Mouse (Mus musculus) spleen, embryonic (tissue): ENCODE data around the gene Cib1.

Experiments used
- CTCF ChIA-PET: fragments of 350-600 bp; sonication (Branson Sonifier 250); formaldehyde crosslinking; loops from one replicate; lab custom pipeline; 2022; lab: Charles Lee

Gene Cib1

DNA sequence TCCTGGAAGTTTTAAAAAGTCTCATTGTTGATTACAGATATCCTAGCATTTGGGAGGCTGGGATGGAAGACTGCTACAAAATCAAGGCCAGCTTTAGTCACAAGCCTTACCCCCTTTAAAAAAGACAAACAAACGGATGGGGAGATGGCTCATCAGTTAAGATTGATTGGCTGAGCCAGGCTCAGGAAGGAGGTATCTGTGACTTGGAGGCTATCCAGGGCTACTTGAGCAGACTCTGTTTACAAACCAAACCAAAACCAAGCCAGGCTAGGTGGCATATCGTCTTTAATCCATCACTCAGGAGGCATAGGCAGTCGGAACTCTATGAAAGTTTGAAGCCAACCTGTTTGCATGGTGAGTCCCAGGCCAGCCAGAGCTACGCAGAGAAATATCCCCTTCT lies 9.0 kb upstream of the Cib1 start:
- CTCF ChIA-PET: interaction anchor here (0.5 kb wide), 1 partner anchor 216 kb away, joined by 3 read pairs; no protein-coding TSS in a partner anchor

DNA sequence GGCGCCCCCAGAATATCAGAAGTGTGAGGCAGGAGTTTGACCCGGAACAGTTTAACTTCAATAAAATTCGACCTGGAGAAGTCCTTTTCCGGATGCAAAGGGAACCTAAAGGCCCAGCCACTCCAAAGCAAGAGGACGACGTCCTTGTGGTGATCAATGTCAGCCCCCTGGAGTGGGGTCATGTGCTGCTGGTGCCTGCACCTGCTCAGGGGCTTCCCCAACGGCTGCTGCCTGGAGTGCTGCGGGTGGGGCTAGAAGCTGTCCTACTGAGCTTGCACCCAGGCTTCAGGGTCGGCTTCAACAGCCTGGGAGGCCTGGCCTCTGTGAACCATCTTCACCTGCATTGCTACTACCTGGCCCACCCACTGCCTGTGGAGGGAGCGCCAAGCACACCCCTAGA lies 5.9 kb upstream of the Cib1 start:
- CTCF ChIA-PET: no interaction called here

GRCm38 (mm10) chr7:80233799-80234198 lies 1.2 kb upstream of the Cib1 start:
- CTCF ChIA-PET: interaction anchor here (0.6 to 1.0 kb wide), 2 partner anchors 32 to 52 kb away, joined by 3 read pairs; no protein-coding TSS in a partner anchor

- CTCF ChIA-PET: interaction anchor here (0.9 kb wide), 1 partner anchor 80 kb away, joined by 4 read pairs; no protein-coding TSS in a partner anchor
Measured at GRCm38 (mm10) chr7:80231971-80232488, 583 bp downstream of the Cib1 start.

DNA sequence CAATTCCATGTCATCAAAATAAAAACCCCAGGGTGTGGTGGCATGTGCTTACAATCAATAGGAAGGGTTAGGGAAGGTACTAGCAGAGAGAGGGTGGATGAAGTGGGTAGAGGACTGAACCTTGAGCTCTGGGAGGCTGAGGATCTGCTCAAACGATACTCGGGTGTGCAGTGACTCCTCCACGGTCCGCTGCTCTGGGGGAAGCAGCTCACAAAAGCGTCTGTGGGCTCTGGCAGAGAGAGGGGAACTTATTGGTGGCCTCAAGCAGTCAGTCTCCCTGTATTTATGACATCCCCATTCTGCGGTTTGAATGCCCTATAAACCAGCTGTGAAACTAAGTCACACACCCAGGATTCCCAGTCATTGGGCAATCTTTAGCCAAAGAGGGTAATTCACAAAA lies 2.4 kb downstream of the Cib1 start:
- CTCF ChIA-PET: interaction anchor here (0.7 kb wide), 1 partner anchor 33 kb away, joined by 3 read pairs; no protein-coding TSS in a partner anchor

DNA sequence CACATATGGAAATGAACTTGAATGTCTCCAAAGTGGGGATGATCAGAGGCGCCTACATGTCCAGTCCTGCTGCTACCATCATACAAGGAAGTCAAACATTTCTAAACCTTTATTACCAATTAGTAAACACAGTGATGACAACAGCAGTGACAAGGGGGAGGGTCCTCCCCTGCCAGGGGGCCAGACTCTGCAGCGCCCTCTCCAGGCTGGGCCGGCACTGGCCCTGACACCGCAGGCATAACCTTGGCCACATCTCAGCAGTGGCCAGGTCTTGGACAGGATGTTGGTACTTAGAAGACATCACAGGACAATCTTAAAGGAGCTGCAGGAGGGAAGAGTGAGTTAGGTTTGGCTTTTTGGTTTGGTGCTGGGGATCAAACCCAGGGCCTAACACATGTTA lies 5.5 kb downstream of the Cib1 start:
- CTCF ChIA-PET: no interaction called here

DNA sequence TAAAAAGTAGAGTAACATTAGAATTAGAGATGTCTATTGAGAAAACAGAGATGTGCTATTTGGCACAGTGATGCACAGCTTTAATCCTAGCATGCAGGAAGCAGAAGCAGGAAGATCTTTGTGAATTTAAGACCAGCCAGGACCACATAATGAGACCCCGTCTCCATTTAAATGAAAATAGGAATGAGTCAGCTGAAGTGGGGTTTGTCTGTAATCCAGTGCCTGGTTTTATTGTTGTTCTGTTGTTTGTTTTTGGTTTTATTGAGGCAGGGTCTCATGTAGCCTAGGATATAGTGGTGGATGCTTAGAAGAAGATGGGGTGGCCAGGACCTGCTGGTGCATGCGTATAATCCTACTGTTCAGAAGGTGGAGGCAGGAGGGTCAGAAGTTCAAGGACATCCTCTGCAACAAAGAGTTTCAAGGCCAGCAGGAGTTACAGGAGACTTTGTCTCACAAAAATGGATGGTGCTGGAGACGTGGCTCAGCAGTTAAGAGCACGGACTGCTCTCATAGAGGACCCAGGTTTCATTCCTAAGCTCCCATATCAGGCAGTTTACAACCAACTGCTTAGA lies 11.3 kb downstream of the Cib1 start:
- CTCF ChIA-PET: interaction anchor here (0.7 kb wide), 1 partner anchor 75 kb away, joined by 4 read pairs; no protein-coding TSS in a partner anchor

- CTCF ChIA-PET: no interaction called here
Measured at GRCm38 (mm10) chr7:80220237-80220797, 12.3 kb downstream of the Cib1 start.

- CTCF ChIA-PET: interaction anchor here (0.6 kb wide), 1 partner anchor 63 kb away, joined by 23 read pairs; no protein-coding TSS in a partner anchor
Measured at GRCm38 (mm10) chr7:80218666-80219065, 13.9 kb downstream of the Cib1 start.

GRCm38 (mm10) chr7:80216566-80216965 lies 16.0 kb downstream of the Cib1 start:
- CTCF ChIA-PET: interaction anchor here (0.6 kb wide), 1 partner anchor 365 kb away, joined by 3 read pairs; no protein-coding TSS in a partner anchor

GRCm38 (mm10) chr7:80215398-80215797 lies 17.2 kb downstream of the Cib1 start:
- CTCF ChIA-PET: interaction anchor here (0.5 to 1.5 kb wide), 3 partner anchors 13 to 139 kb away, joined by 3 read pairs; no protein-coding TSS in a partner anchor

GRCm38 (mm10) chr7:80214459-80214858 lies 18.2 kb downstream of the Cib1 start:
- CTCF ChIA-PET: interaction anchor here (0.6 to 1.5 kb wide), 7 partner anchors 13 to 106 kb away, joined by 3 to 9 read pairs (median 3); no protein-coding TSS in a partner anchor

- CTCF ChIA-PET: interaction anchor here (0.7 kb wide), 1 partner anchor 20 kb away, joined by 4 read pairs; no protein-coding TSS in a partner anchor
Measured at GRCm38 (mm10) chr7:80213604-80214003, 19.0 kb downstream of the Cib1 start.

DNA sequence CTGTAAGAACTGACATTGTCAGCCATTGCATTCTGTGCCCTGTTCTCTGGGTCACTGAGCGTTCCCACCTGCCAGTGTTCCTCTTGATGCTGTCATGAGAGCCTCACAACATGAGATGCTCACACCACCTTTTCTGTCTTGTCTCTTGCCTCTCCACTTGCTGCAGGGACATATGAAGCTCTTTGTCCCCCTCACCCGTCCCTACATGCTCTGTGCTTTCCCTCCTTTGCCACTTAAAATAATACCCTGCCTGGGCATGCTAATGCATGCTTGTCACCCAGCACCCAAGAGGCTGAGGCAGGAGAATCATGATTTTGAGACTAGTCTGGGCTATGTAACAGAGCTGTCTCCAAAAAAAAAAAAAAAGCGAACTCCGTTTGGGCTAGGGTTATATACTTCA lies 21.6 kb downstream of the Cib1 start:
- CTCF ChIA-PET: interaction anchor here (0.7 to 2.1 kb wide), 2 partner anchors 8 to 19 kb away, joined by 3 to 8 read pairs; no protein-coding TSS in a partner anchor

DNA sequence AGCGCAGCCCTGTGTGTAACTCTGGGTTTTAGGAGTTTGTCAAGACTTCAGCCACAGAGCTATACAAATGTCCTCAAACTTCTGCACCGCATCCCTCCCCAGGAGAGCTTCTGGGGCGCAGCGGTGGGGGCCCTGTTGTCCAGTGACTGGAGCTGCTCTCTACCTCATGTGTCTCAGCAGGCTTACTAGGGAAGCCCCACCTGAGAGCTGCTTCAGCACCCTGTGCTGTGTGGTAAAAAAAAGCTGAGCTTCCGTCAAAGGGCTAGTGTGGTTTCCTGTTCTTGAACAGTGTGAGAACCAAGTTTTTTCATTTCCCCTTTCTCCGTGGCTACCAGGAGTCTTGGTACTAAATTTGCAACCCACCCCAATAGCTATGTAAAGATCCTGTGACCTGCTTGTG lies 22.9 kb downstream of the Cib1 start:
- CTCF ChIA-PET: interaction anchor here (0.7 to 1.4 kb wide), 2 partner anchors 10 to 69 kb away, joined by 3 to 4 read pairs; no protein-coding TSS in a partner anchor

DNA sequence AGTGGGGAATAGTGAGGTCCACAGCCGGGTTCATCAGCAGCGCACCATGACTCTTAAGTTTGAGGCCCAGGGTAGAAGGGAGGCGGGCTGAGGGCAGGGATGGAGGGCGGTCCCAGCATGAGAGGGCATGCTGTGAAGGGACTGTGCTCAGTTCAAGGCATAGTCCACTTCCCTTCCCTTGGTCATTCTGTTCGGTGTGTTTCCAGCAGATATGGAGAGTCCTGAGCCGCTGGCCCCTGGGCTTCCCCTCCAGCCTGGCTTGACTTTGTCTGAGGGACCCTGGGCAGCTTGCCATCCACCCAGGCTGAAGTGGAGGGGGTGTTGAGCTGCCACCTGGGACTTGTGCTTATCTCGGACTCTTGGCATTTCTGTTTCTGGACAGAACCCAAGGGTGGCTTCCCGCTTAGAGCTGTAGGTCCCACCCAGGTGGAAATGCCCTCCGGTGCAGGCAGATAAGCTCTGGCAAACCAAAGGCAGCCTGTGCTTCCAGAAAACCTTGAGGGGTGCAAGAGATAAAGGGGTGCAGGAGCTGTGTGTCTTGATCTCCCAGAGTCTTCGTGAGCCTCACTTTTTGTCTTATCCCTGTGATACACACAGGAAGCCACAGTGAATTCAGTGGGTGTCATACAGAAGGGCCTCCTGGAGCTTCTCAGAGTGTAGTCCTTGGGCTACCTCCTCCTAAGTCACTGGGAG lies 23.7 kb downstream of the Cib1 start:
- CTCF ChIA-PET: interaction anchor here (0.6 to 1.4 kb wide), 2 partner anchors 9 to 32 kb away, joined by 4 to 11 read pairs; no protein-coding TSS in a partner anchor

- CTCF ChIA-PET: interaction anchor here (0.6 to 0.7 kb wide), 2 partner anchors 31 to 67 kb away, joined by 3 to 11 read pairs; no protein-coding TSS in a partner anchor
Measured at GRCm38 (mm10) chr7:80208026-80208642, 24.5 kb downstream of the Cib1 start.

DNA sequence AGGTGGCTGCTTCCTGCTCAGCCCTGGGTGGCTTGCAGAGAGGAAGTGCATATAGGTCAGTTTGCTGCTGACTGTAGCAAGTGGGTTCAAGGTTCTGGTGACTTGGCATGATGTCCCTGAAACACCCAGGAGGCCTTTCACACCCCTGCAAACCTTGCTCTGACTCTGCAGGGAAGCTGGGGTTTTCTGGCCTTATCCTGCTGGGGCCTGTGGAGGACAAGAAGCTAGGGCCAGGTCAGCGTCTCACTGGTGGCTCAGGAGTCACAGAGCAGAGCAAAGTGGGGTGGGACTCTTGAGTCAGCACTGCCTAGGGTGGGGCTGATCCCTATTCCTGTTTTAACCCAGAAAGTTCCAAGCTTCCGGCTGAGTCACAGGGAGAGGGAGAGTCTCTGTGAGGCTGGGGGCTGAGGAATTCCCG lies 25.3 kb downstream of the Cib1 start:
- CTCF ChIA-PET: interaction anchor here (0.7 kb wide), 1 partner anchor 66 kb away, joined by 3 read pairs; no protein-coding TSS in a partner anchor

GRCm38 (mm10) chr7:80205705-80206589 lies 26.7 kb downstream of the Cib1 start:
- CTCF ChIA-PET: interaction anchor here (1.0 kb wide), 1 partner anchor 64 kb away, joined by 3 read pairs; no protein-coding TSS in a partner anchor

DNA sequence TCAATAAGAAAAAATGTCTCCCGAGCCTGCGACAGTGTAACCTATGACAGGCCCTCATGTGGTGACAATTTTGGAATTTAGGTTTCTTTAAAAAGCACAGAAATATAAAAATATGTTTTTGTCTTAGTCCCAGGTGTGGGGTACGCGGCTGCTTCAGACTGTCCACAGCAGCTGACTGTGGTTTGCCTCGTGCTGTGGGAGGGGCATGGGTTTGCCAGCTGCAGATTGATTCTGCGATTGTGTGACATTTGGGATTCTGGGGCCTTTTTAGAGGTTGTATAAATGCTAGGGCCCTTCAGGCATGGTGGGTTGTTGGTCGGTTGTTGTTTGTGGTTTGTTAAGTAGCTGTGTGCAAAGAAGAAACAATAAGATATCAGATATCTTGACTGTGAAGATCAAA lies 27.7 kb downstream of the Cib1 start:
- CTCF ChIA-PET: no interaction called here
